In genomic region chr13:102770194-102770593, GRCm38 (mm10) we compare ENCODE assay signal across 13 mouse cellular contexts.
DNase-seq lines count a peak whose midpoint lies in the region; ATAC-seq and TF ChIP-seq lines count a peak whose summit lies in the region.
"Had no signal": no experiment of that assay in that cellular context is flagged by ENCODE, and none has a peak within 500 bp of the region (broad histone marks: within the 10 kb centered on the region; RNA-seq: fewer than 3 reads in every experiment).

No protein-coding gene starts in this region.

- ATAC-seq in heart, embryonic 11.5 days (replicated peaks; ENCODE audit: insufficient number of reproducible peaks, low FRiP score, low TSS enrichment): no peak
- peak; percentile 74 for ATAC-seq in lung, embryonic 14.5 days (ENCODE audit: insufficient read depth)
- ATAC-seq in forebrain, embryonic 16.5 days: no peak
- ATAC-seq: liver, embryonic 12.5 days had no signal

- WGBS in heart, embryonic 11.5 days (ENCODE audit: insufficient replicate concordance): 70% methylated on average over 8 of the region's 8 CpGs
- WGBS in lung, embryonic 14.5 days: 34% methylated on average over 8 of the region's 8 CpGs
- WGBS in forebrain, embryonic 16.5 days: 74% methylated on average over 8 of the region's 8 CpGs

- H3K9ac ChIP-seq in heart, embryonic 11.5 days (ENCODE audit: low read depth, low read length): no peak overlapping the region
- H3K9ac ChIP-seq in lung, embryonic 14.5 days: no peak overlapping the region
- H3K9ac ChIP-seq in forebrain, embryonic 16.5 days (replicated peaks; ENCODE audit: low read depth, low read length): no peak overlapping the region
- H3K9ac ChIP-seq: embryonic facial prominence, embryonic 13.5 days; liver, embryonic 12.5 days; midbrain, embryonic 12.5 days had no signal

- H3K36me3 ChIP-seq in heart, embryonic 11.5 days (ENCODE audit: control insufficient read depth, insufficient read depth, low read length): peaks cover 11% of the 10 kb centered on the region; the same call in 1 of the 2 replicates
- H3K36me3 ChIP-seq in lung, embryonic 14.5 days (ENCODE audit: insufficient read depth): peaks cover 45% of the 10 kb centered on the region
- no peaks in the 10 kb centered on the region for H3K36me3 ChIP-seq in forebrain, embryonic 16.5 days (ENCODE audit: control insufficient read depth, insufficient read depth)

- no peaks in the 10 kb centered on the region for H3K9me3 ChIP-seq in heart, embryonic 11.5 days (replicated peaks; ENCODE audit: control insufficient read depth, low read length)
- H3K9me3 ChIP-seq in lung, embryonic 14.5 days (ENCODE audit: low read depth, low read length): no peaks in the 10 kb centered on the region
- H3K9me3 ChIP-seq in forebrain, embryonic 16.5 days (ENCODE audit: control insufficient read depth, low read length): no peaks in the 10 kb centered on the region
- H3K9me3 ChIP-seq: embryonic facial prominence, embryonic 13.5 days; liver, embryonic 12.5 days; midbrain, embryonic 12.5 days had no signal

- TF ChIP-seq CTCF in lung, embryonic 14.5 days (IDR thresholded peaks at IDR 0.05; ENCODE audit: low read depth): no peak

- peak; percentile 36 for DNase-seq in heart, adult 8-10 months (ENCODE audit: low spot score)
- peak; percentile 67 for DNase-seq in 3T3-L1 (ENCODE audit: low read depth, low spot score)
- DNase-seq in R1 (ENCODE audit: low read depth, low spot score): peak; percentile 55
- DNase-seq in lung, embryonic 14.5 days: peak; percentile 86
- no peak for DNase-seq in frontal cortex, postnatal 14 days (ENCODE audit: low spot score in 2 of 2)
- no peak for DNase-seq in layer of hippocampus, postnatal 14 days (ENCODE audit: low spot score in 2 of 2)
- DNase-seq: cerebellum, adult 11 months; right cerebral cortex, postnatal 25 days had no signal

- H3K27ac ChIP-seq in heart, embryonic 11.5 days (ENCODE audit: low read depth, low read length): no peak overlapping the region
- H3K27ac ChIP-seq in lung, embryonic 14.5 days (ENCODE audit: low read depth): no peak overlapping the region
- H3K27ac ChIP-seq in forebrain, embryonic 16.5 days (ENCODE audit: low read length): no peak overlapping the region
- H3K27ac ChIP-seq: embryonic facial prominence, embryonic 13.5 days; liver, embryonic 12.5 days; midbrain, embryonic 12.5 days had no signal

- no peaks in the 10 kb centered on the region for H3K4me1 ChIP-seq in heart, embryonic 11.5 days (ENCODE audit: control insufficient read depth, insufficient read depth, low read length)
- H3K4me1 ChIP-seq in lung, embryonic 14.5 days (ENCODE audit: insufficient read depth): no peaks in the 10 kb centered on the region
- peaks cover 11% of the 10 kb centered on the region for H3K4me1 ChIP-seq in forebrain, embryonic 16.5 days (replicated peaks; ENCODE audit: control insufficient read depth, insufficient read depth, low read length)

- no peak overlapping the region for H3K4me3 ChIP-seq in heart, embryonic 11.5 days (ENCODE audit: low read depth, low read length)
- no peak overlapping the region for H3K4me3 ChIP-seq in lung, embryonic 14.5 days (ENCODE audit: low read depth, low read length)
- no peak overlapping the region for H3K4me3 ChIP-seq in forebrain, embryonic 16.5 days (replicated peaks; ENCODE audit: low read length)
- H3K4me3 ChIP-seq: embryonic facial prominence, embryonic 13.5 days; liver, embryonic 12.5 days; midbrain, embryonic 12.5 days had no signal

- H3K4me2 ChIP-seq in heart, embryonic 11.5 days: no peak overlapping the region
- H3K4me2 ChIP-seq in lung, embryonic 14.5 days: no peak overlapping the region
- H3K4me2 ChIP-seq in forebrain, embryonic 16.5 days (ENCODE audit: low read length): no peak overlapping the region
- H3K4me2 ChIP-seq: embryonic facial prominence, embryonic 13.5 days; liver, embryonic 12.5 days; midbrain, embryonic 12.5 days had no signal

- no peaks in the 10 kb centered on the region for H3K27me3 ChIP-seq in heart, embryonic 11.5 days (ENCODE audit: control insufficient read depth, insufficient read depth, low read length)
- no peaks in the 10 kb centered on the region for H3K27me3 ChIP-seq in lung, embryonic 14.5 days (ENCODE audit: insufficient read depth, low read length)
- H3K27me3 ChIP-seq in forebrain, embryonic 16.5 days (replicated peaks; ENCODE audit: control insufficient read depth, insufficient read depth, low read length): no peaks in the 10 kb centered on the region
- H3K27me3 ChIP-seq: embryonic facial prominence, embryonic 13.5 days; liver, embryonic 12.5 days; midbrain, embryonic 12.5 days had no signal

Comparison
In these comparisons a context has a peak if more than half of its experiments do, and no peak if none do; other contexts are left out.
1. DNase-seq: peak in heart, adult 8-10 months (single experiment), 3T3-L1 (single experiment), R1 (single experiment) and lung, embryonic 14.5 days (single experiment); none in frontal cortex, postnatal 14 days (0 of 2) and layer of hippocampus, postnatal 14 days (0 of 2).